Mouse (Mus musculus): ENCODE data around the gene Syk. TPM values are rescaled to one million over a fixed set of nuclear protein-coding genes. Genes with fewer than 3 reads are reported as not detected.

Syk gene
- polyA plus RNA-seq, 1 experiment from 2014 or later, result 6.8 TPM

DNA sequence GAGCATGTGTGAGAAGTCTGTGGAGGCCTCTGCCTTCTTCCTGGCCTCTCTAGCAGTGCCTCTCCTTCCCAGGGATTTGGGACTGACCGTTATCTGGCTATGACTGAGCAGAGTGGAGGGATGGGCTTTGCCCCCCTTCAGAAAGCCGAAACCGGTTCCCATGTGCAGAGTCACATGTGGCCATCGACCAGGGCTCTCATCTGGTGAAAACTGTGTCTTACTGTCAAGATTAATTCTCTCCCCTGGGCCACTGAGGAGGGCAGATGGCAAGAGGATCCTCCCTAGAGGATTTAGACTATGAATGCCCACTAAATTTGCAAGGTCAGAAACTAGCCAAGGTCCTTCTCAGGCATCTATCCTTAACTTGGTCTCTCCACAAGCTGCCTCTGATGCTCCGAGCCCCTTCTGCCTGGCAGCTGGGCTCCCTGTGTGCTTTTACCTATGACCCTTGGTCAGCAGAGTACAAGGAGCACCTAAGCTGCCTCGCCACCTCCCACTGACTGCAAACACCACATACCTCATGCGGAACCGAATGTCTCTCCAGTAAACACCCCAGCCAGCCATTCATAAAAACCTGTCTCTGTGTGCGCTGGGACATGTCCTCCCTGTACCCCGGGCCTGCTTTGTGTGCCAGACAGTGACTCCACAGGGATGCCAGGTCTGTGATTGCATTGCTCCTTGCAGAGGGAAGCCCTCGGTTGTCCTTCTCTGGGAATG, 65.2 kb downstream of the Syk start:
- H3K4me2 ChIP-seq (ENCODE audit: low read depth, low read length), result no peak overlapping the region
- H3K9me3 ChIP-seq (ENCODE audit: low read length), result no peaks in the 10 kb centered on the region
- no peak overlapping the region for H3K27ac ChIP-seq (ENCODE audit: low read depth)
- TF ChIP-seq EP300 (IDR thresholded peaks at IDR 0.05; ENCODE audit: low read depth) (no peak), CTCF (IDR thresholded peaks at IDR 0.05; ENCODE audit: low read depth) (no peak)
- 67% methylated on average over 11 of the region's 11 CpGs for WGBS (ENCODE audit: insufficient replicate concordance)
- no peaks in the 10 kb centered on the region for H3K27me3 ChIP-seq (ENCODE audit: insufficient read depth, low read length)
- no peak overlapping the region for H3K4me3 ChIP-seq (ENCODE audit: low read depth, low read length)
- H3K36me3 ChIP-seq (replicated peaks; ENCODE audit: insufficient read depth, low read length), result peaks cover 21% of the 10 kb centered on the region; the same call in 1 of the 2 replicates
- ATAC-seq (0 out of 2 replicates have a peak, but pooled peaks have one; percentile 17), DNase-seq (no peak)
- no peaks in the 10 kb centered on the region for H3K4me1 ChIP-seq (ENCODE audit: insufficient read depth)
- no peak overlapping the region for H3K9ac ChIP-seq (replicated peaks)

DNA sequence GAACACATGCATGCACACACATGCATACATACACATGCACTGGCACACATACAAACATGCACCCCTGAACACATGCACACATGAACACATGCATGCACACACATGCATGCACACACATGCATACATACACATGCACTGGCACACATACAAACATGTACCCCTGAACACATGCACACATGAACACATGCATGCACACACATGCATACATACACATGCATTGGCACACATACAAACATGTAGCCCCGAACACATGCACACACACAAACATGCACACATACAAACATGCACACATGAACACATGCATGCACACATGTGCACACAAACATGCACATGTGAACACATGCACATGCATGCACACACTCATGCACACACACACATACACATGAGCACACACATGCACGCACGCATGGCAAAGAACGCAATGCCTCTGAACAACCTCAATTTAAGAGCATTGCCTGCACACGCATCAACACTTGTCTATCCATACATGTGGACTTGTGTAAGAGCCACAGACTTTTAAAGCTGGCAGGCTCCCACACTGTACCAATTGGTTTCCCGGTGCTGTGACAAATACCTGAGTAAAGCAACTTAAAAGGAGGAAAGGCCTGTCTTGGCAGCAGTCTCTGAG, 66.9 kb downstream of the Syk start:
- Histone ChIP-seq H3K4me2 (ENCODE audit: low read depth, low read length) (no peak overlapping the region), H3K9ac (replicated peaks) (no peak overlapping the region), H3K36me3 (replicated peaks; ENCODE audit: insufficient read depth, low read length) (peaks cover 16% of the 10 kb centered on the region; the same call in 1 of the 2 replicates), H3K27ac (ENCODE audit: low read depth) (no peak overlapping the region), H3K4me1 (ENCODE audit: insufficient read depth) (no peaks in the 10 kb centered on the region), H3K9me3 (ENCODE audit: low read length) (no peaks in the 10 kb centered on the region), H3K27me3 (ENCODE audit: insufficient read depth, low read length) (no peaks in the 10 kb centered on the region), H3K4me3 (ENCODE audit: low read depth, low read length) (no peak overlapping the region)
- TF ChIP-seq CTCF (IDR thresholded peaks at IDR 0.05; ENCODE audit: low read depth), result no peak
- no peak for TF ChIP-seq EP300 (IDR thresholded peaks at IDR 0.05; ENCODE audit: low read depth)
- no peak for DNase-seq
- ATAC-seq, result no peak
- 91% methylated on average over 6 of the region's 6 CpGs for WGBS (ENCODE audit: insufficient replicate concordance)

- H3K4me2 ChIP-seq (ENCODE audit: low read depth, low read length), result no peak overlapping the region
- H3K9ac ChIP-seq (replicated peaks), result no peak overlapping the region
- no peak overlapping the region for H3K4me3 ChIP-seq (ENCODE audit: low read depth, low read length)
- H3K27me3 ChIP-seq (ENCODE audit: insufficient read depth, low read length), result no peaks in the 10 kb centered on the region
- WGBS (ENCODE audit: insufficient replicate concordance), result 47% methylated on average over 11 of the region's 12 CpGs
- 0 out of 2 replicates have a peak, but pooled peaks cover 5% of the 10 kb centered on the region for H3K36me3 ChIP-seq (replicated peaks; ENCODE audit: insufficient read depth, low read length)
- H3K4me1 ChIP-seq (ENCODE audit: insufficient read depth), result no peaks in the 10 kb centered on the region
- H3K27ac ChIP-seq (ENCODE audit: low read depth), result no peak overlapping the region
- no peak for TF ChIP-seq EP300 (IDR thresholded peaks at IDR 0.05; ENCODE audit: low read depth)
- peak; percentile 64 for TF ChIP-seq CTCF (IDR thresholded peaks at IDR 0.05; ENCODE audit: low read depth)
- H3K9me3 ChIP-seq (ENCODE audit: low read length), result no peaks in the 10 kb centered on the region
- DNase-seq (no peak), ATAC-seq (no peak)
Measured at GRCm38 (mm10) chr13:52651383-52652252, 68.6 kb downstream of the Syk start.

GRCm38 (mm10) chr13:52652253-52652628, 69.3 kb downstream of the Syk start:
- Histone ChIP-seq H3K4me3 (ENCODE audit: low read depth, low read length) (no peak overlapping the region), H3K36me3 (replicated peaks; ENCODE audit: insufficient read depth, low read length) (0 out of 2 replicates have a peak, but pooled peaks cover 3% of the 10 kb centered on the region), H3K27ac (ENCODE audit: low read depth) (no peak overlapping the region), H3K27me3 (ENCODE audit: insufficient read depth, low read length) (no peaks in the 10 kb centered on the region), H3K9ac (replicated peaks) (no peak overlapping the region), H3K9me3 (ENCODE audit: low read length) (no peaks in the 10 kb centered on the region), H3K4me1 (ENCODE audit: insufficient read depth) (no peaks in the 10 kb centered on the region), H3K4me2 (ENCODE audit: low read depth, low read length) (no peak overlapping the region)
- ATAC-seq, result no peak
- DNase-seq, result no peak
- WGBS (ENCODE audit: insufficient replicate concordance), result 78% methylated on average over 8 of the region's 8 CpGs
- TF ChIP-seq EP300 (IDR thresholded peaks at IDR 0.05; ENCODE audit: low read depth) (no peak), CTCF (IDR thresholded peaks at IDR 0.05; ENCODE audit: low read depth) (no peak)

GRCm38 (mm10) chr13:52654081-52654829, 71.3 kb downstream of the Syk start:
- no peak overlapping the region for H3K4me3 ChIP-seq (ENCODE audit: low read depth, low read length)
- no peaks in the 10 kb centered on the region for H3K36me3 ChIP-seq (replicated peaks; ENCODE audit: insufficient read depth, low read length)
- H3K4me1 ChIP-seq (ENCODE audit: insufficient read depth), result no peaks in the 10 kb centered on the region
- H3K4me2 ChIP-seq (ENCODE audit: low read depth, low read length), result no peak overlapping the region
- DNase-seq (no peak), ATAC-seq (no peak)
- no peaks in the 10 kb centered on the region; the same call in 1 of the 2 replicates for H3K27me3 ChIP-seq (ENCODE audit: insufficient read depth, low read length)
- H3K9me3 ChIP-seq (ENCODE audit: low read length), result no peaks in the 10 kb centered on the region
- H3K27ac ChIP-seq (ENCODE audit: low read depth), result no peak overlapping the region
- no peak for TF ChIP-seq CTCF (IDR thresholded peaks at IDR 0.05; ENCODE audit: low read depth)
- TF ChIP-seq EP300 (IDR thresholded peaks at IDR 0.05; ENCODE audit: low read depth), result no peak
- WGBS (ENCODE audit: insufficient replicate concordance), result 65% methylated on average over 12 of the region's 12 CpGs
- H3K9ac ChIP-seq (replicated peaks), result no peak overlapping the region
